Mouse (Mus musculus): Measurements from ENCODE around the gene Cyp2s1.

The Cyp2s1 gene

DNA sequence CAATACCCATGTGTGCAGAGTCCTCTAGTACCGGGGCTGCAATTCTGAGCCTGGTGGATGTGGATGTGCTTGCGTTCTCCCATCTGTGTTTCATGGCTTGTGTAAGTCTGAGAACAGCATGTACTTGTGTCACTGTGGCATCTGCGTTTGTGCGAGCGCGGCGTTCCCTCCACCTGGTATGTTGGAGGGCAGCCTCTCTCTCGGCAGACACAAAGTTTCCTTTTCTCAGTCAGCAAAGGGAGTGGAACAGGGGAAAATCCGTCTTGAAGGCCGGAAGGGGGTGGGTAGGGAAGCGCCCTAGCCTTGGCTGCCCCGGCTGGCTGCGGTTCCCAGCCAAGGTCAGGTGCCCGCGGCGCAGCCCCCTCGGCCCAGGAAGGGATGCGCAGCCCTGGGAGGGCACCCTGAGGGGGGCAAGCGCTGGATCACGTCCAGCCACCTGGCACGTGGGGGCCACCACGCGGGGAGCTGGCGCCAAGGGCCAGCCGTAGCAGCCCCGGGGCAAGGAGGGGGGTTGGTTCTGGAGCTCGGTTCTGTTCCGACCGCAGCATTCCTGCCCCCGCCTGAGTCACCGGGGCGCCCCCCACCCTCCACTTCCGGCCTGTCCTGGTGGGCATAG is 35.3 kb downstream of the Cyp2s1 start:
- peak; percentile 75 for DNase-seq (ENCODE audit: low read depth, low spot score)

DNA sequence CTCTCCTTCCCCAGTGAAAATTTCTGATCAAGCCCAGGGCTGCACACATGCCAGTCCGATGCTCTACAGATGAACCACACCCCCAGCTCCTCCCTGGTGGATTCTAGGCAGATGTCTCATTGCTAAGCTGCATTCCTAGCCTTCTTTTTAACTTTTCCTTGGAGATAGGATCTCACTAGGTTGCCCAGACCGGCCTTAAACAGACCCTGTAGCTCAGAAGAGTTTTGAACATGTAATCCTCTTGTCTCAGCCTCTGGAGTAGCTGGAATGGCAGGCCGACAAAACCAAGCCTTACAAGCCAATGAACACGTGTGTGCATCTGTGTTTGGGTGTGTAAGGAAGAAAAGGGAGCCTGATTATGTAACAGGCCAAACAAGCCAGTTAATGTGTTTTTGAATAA is 36.0 kb downstream of the Cyp2s1 start:
- DNase-seq (ENCODE audit: low read depth, low spot score) = no peak

GRCm38 (mm10) chr7:25780021-25780420 is 36.7 kb downstream of the Cyp2s1 start:
- peak; percentile 40 for DNase-seq (ENCODE audit: low read depth, low spot score)

- no peak for DNase-seq (ENCODE audit: low read depth, low spot score)
Measured at GRCm38 (mm10) chr7:25768229-25768628, 48.5 kb downstream of the Cyp2s1 start.

DNA sequence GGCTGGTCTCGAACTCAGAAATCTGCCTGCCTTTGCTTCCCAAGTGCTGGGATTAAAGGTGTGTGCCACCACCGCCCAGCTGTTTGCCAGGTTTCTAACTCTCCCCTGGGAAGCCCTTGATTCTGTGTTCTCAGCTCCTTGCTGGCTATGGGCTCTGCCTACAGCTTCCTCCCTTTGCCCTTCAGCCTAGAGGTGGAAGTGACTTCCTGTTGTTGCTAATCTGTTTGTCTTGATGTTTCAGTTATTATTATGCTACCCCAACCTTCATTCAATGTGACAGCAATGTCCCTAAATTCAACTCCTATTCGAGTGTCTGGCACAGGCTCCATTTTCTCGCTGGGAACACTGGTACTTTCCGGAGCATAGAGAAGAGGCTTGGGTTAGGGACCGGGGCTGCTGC is 50.6 kb downstream of the Cyp2s1 start:
- DNase-seq (ENCODE audit: low read depth, low spot score) = peak; percentile 38

DNA sequence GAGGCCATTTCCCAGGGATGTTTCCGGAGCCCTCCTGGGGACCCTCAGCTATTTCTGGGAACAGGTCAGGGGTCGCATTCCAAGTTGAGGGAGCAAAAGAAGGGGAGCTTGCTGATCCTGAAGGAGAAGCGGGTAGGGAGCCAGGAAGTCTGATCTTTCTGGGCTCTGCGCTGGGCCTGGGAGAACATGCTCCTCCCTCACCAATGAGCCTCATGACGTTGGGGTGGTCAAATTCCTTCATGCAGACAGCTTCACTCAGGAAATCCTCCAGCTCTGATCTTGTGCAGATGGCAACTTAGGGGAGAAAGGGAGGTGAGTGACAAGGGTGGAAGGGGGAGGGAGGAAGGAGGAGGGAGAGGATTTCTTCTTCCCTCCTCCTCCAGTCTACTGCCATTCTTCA is 52.5 kb downstream of the Cyp2s1 start:
- no peak for DNase-seq (ENCODE audit: low read depth, low spot score)

- DNase-seq (ENCODE audit: low read depth, low spot score) = no peak
Measured at GRCm38 (mm10) chr7:25763678-25764077, 53.0 kb downstream of the Cyp2s1 start.

DNA sequence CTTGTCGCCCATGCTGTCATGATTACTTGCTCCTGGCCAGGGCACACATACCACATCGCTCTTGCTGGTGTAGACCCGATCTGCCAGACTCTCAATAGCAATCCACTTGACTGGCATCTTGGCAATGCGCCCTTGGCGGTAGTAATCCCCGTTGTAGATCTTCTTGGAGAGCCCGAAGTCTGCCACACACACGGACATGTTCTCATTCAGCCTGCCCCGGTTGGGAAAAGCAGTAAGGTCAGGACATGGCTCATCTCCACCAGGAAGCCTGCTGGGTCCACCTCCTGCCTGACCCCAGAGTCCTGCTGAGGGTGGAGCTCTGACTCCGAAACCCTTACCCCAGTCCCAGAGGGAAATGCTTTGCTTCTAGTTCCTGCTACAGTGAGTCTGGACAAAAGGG is 55.4 kb downstream of the Cyp2s1 start:
- no peak for DNase-seq (ENCODE audit: low read depth, low spot score)

DNA sequence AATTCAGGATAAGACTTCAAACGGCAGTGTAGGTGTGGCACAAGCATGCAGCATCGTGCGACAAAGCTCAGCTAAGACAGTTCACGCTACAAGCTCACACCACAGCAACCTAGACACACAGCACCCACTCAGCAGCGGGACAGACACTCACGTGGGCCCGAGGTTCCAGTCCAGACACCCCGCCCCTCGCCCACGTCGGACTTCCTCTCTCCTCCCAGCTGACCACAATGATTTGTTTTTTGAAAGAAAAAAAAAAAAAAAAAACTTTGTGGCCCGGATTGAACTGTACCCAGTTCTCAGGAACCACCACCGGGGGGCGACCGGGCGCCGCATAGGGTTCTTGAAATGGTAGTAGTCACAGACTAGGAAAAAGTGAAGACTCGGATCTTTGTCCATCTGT is 60.7 kb downstream of the Cyp2s1 start:
- DNase-seq (ENCODE audit: low read depth, low spot score) = peak; percentile 94

DNA sequence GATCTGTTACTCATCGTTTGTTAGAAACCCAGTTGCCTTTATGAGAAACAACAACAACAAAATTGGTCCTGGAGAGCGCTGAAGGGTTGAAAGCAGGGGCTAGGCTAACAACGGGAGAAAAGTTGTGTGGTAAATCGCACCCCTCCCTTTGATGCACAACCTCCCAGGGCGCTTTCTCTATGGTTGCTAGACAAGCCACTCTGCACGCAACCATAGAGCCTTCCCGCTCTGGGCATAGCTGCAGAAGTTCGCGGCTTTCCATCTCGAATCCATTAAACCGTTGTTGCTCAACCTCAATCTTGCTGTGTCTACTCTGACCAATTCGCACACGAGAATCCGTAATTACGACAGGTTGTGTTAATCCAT is 61.3 kb downstream of the Cyp2s1 start:
- no peak for DNase-seq (ENCODE audit: low read depth, low spot score)

DNA sequence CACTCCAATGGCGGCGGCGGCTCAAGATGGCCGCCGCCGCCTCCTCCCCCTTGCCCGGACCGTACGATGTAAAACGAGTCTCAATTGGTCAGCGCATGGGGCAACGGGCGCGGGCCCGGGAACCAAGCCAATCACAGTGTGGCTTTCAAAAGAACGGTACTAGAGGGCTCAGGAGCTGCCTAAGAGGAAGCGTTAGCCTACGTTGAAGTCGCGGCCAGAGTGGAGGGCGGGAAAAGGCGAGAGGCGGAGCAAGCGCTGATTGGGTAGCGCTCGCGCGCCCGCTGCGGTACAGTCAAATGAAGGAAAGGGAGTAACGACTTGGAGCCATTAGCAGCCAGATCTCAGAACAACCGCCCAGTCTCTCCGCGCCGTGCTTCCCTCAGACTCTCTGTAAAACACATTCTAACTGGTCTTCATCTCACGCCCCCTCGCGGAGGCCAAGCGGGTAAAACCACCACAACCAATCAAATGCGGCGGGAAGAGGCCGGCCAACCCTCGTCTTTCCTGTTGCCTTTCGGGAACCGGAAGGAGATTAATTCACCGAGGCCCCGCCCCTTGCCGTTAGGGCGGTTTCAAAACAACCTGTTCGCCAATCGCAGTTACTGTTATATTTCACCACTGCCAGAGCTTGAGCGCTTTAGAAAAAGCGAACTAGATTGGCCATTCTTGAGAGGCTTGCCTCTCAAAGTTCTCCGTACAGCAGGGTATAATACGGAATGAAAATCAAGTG is 61.8 kb downstream of the Cyp2s1 start, which contains the start of gene Hnrnpul1:
Hnrnpul1 (minus strand) TSS at position 20 of the 730 bp plus-strand sequence.
- peak; percentile 99 for DNase-seq (ENCODE audit: low read depth, low spot score)

DNA sequence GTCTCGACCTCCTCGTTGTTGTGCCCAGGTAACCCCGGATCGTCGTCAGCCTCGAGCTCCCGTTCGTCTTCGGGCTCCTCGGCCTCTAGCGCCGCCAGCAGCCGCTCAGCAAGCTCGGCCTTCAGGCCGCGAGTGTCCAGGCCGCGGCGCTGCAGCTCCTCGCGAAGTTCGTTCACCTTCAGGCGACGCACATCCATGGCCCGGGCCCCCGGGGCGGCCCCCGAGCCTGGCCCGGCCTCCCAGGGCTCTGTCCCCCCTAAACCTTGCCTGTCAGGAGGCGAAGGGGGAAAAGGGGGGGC is 62.3 kb downstream of the Cyp2s1 start:
- DNase-seq (ENCODE audit: low read depth, low spot score) = no peak

- DNase-seq (ENCODE audit: low read depth, low spot score) = no peak
Measured at GRCm38 (mm10) chr7:25753643-25754438, 62.9 kb downstream of the Cyp2s1 start.

GRCm38 (mm10) chr7:25753076-25753475 is 63.6 kb downstream of the Cyp2s1 start:
- no peak for DNase-seq (ENCODE audit: low read depth, low spot score)

All from CD4-positive, CD25-positive, alpha-beta regulatory T cell, adult 2 months (primary cell).